Mouse (Mus musculus) activated CD4-positive, CD25-positive, alpha-beta regulatory T cell (primary cell): ENCODE results near the gene Fzd2. TPM values are rescaled to one million over a fixed set of nuclear protein-coding genes. Genes with fewer than 3 reads are reported as not detected.

Source experiments
- polyA plus RNA-seq, 2 experiments: library from polyadenylated mRNA; unstranded; fragments of 100-300 nt; shearing (Covaris generic); gene quantifications; one replicate each; pipeline ENCODE4 v1.2.1; 2017

Gene Fzd2
- not detected for polyA plus RNA-seq

DNA sequence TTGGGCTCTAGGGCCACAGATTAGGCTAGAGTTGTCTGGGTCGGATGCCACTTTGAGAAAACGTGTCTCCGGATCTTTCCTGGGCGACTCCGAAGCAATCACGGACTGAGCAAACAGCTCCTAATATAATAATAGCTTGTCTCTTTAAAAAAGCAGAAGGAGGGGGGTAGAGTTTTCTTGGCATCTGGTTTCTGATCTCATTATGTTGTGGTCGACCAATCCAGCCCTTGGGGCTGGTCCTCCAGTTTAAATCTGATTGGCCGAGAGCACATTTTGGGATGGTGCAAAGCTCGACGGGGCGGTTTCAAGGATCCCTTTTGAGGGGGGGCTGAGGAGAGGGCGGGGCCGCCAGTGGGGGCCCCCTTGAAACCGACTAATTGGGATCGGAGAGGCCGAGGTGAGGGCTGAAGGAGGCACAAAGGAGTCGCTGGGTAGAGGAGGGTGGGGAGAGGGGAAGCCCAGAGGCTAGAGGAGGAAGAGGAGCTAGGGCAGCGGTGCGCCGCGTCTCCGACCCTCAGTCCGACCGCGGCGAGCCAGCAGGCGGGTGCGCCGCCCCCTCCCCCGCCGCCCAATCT, at the start of gene Fzd2:
TSS of gene Fzd2 (plus strand) at position 387 of the 575 bp plus-strand sequence.

DNA sequence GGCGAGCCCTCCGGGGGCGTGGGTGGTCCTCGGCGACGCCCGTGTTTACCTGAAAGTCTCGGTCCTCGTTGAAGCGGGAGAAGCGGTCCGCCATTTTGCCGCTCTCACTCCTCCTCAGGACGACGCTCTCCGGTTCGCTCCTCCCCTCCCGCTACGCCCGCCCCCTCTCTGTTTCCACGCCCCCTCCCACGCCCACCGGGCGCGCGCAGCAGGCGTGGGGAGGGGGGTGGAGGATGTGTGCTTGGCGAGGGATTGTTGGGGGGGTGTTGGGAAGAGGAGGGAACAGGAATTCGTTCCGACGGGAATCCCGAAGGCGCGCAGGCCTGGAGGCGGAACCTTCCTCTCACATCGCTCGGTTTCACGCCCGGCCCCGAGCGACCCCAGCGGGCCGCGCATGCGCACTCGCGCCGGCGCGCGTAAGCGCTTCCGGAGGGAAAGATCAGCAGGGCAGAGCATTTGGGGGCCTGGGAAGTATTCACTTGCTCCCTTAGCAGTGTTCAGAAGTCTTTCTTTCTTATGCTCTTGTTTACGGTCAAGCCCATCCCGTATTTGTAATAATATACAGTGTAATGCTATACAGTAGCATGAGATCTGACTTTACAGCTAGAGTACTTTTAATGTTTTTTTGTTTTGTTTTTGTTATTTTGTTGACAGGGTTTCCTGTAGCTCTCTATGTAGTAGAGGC, 48.0 kb upstream of the Fzd2 start, which contains the start of gene Gpatch8:
TSS of gene Gpatch8 (minus strand) at position 362 of the 685 bp plus-strand sequence.

DNA sequence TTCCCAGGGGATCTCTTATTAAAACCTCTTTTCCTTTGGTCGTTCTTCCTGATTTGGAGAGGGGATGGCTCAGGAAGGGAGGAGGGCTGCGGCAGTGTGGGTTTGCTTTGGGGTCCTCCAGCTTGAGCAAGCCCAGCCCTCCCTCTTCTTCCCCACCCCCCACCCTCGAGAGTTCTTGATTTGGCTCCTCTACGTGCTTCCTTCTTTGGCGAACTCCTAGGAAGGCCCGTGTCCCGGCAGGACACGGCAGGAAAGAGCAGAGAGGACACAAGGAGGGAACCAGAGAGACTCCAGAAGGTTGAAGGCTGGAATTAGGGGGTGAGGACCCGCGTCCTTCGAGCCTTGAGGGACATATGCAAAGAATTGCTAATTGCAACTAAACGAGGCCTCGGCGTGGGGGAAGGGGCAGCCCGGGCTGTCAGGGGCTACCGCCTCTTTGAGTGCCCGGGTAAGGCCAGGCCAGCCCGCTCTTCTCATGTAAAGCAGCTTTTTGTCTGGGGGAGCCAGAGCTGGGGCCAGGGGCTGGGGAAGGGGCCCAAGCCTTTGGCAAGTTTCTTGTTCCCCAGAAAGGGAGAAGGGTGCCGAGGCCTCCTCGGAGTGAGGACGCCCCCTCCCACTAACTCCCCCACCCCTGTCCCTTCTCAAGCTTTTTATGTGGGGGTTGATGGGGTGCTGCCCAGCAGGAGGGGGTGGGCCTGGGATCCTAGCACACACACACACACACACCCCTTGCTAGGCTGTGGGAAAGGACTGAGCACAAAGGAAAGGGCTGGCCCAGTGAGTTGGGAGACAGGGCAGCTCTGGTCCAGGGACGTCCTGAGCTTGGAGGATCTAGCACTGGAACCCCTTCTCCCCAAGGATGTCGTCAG, 24.8 kb upstream of the Fzd2 start, which contains the start of gene Gm11627:
TSS of gene Gm11627 (minus strand) at position 297 of the 869 bp plus-strand sequence.

Other genes with a start within 250 kb of the Fzd2 start
- gene Slc4a1, start 238.2 kb upstream of the Fzd2 start, polyA plus RNA-seq: 1 to 10 TPM; 3.0 to 3.3 TPM
- gene Rundc3a, start 211.0 kb upstream of the Fzd2 start, polyA plus RNA-seq: 10 to 100 TPM; 25.8 to 29.9 TPM
- gene Slc25a39, start 196.4 kb upstream of the Fzd2 start, polyA plus RNA-seq: 10 to 100 TPM; 78.1 to 93.5 TPM
- 10 to 100 TPM; 42.4 to 63.7 TPM for gene Grn, start 174.1 kb upstream of the Fzd2 start, polyA plus RNA-seq
- under 1 TPM in 1 of 2 experiments, not detected in 1; 0.32 TPM for gene Fam171a2, start 156.7 kb upstream of the Fzd2 start, polyA plus RNA-seq
- gene Itga2b, start 134.3 kb upstream of the Fzd2 start, polyA plus RNA-seq: 1 to 10 TPM in 1 of 2 experiments, under 1 TPM in 1; 0.64 to 1.1 TPM
- gene Gpatch8, start 48.0 kb upstream of the Fzd2 start, polyA plus RNA-seq: 10 to 100 TPM; 57.4 to 60.5 TPM
- not detected for gene Gm11627, start 24.9 kb upstream of the Fzd2 start, polyA plus RNA-seq
- gene Meioc, start 59.3 kb downstream of the Fzd2 start, polyA plus RNA-seq: under 1 TPM in 1 of 2 experiments, not detected in 1; 0.04 TPM
- gene Ccdc43, start 93.4 kb downstream of the Fzd2 start, polyA plus RNA-seq: 10 to 100 TPM; 27.5 to 30.7 TPM
- not detected for gene Adam11, start 157.0 kb downstream of the Fzd2 start, polyA plus RNA-seq
- under 1 TPM in 1 of 2 experiments, not detected in 1; 0.26 TPM for gene Gjc1, start 215.3 kb downstream of the Fzd2 start, polyA plus RNA-seq
- not detected for gene Higd1b, start 231.5 kb downstream of the Fzd2 start, polyA plus RNA-seq